ENCODE assay signal across 12 mouse cellular contexts in the genomic region with DNA sequence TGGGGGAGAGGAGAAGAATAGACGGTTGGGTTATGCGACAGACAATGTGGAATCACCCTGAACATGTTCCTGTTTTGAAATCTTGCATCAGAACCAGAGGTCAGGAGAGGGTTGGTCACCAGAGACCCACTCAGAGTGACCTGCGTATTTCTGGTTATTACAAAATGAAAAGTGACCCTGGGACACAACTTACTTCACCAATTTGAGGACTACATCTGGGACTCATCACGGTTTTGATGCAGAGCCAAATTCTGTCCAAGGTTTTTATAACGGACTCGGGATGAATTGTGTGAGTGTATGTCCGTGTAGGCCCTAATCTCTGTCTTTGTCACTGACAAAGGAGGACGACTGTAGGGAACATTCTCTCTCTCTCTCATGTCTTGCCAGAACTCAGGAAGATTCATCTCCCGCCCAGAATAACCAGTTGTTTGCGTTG. TPM values are rescaled to one million over a fixed set of nuclear protein-coding genes. Genes with fewer than 3 reads are reported as not detected.
DNase-seq lines count a peak whose midpoint lies in the region; ATAC-seq and TF ChIP-seq lines count a peak whose summit lies in the region.
"Had no signal": no experiment of that assay in that cellular context is flagged by ENCODE, and none has a peak within 500 bp of the region (broad histone marks: within the 10 kb centered on the region; RNA-seq: fewer than 3 reads in every experiment).

No protein-coding gene starts in this region.

- no peak overlapping the region for H3K27ac ChIP-seq in intestine, embryonic 14.5 days (ENCODE audit: low read depth)
- H3K27ac ChIP-seq in intestine, postnatal 0 days (ENCODE audit: low read depth, low read length) = no peak overlapping the region
- no peak overlapping the region for H3K27ac ChIP-seq in kidney, adult 2 months (ENCODE audit: insufficient read depth, low read depth, low read length)
- H3K27ac ChIP-seq in forebrain, embryonic 10.5 days = no peak overlapping the region
- H3K27ac ChIP-seq: left cerebral cortex, adult 2 months; neural tube, embryonic 12.5 days had no signal

- no peaks in the 10 kb centered on the region for H3K27me3 ChIP-seq in intestine, embryonic 14.5 days (replicated peaks; ENCODE audit: control insufficient read depth, insufficient read depth, low read length)
- no peaks in the 10 kb centered on the region for H3K27me3 ChIP-seq in intestine, postnatal 0 days (replicated peaks; ENCODE audit: control insufficient read depth, insufficient read depth, low read length)
- no peaks in the 10 kb centered on the region for H3K27me3 ChIP-seq in kidney, adult 2 months (replicated peaks; ENCODE audit: control insufficient read depth, insufficient read depth, low read length)
- no peaks in the 10 kb centered on the region for H3K27me3 ChIP-seq in forebrain, embryonic 10.5 days (ENCODE audit: poor library complexity, severe bottlenecking)
- H3K27me3 ChIP-seq: CH12.LX; neural tube, embryonic 12.5 days had no signal

- H3K4me1 ChIP-seq in intestine, embryonic 14.5 days (replicated peaks; ENCODE audit: control insufficient read depth, insufficient read depth, low read length) = peaks cover 16% of the 10 kb centered on the region; the same call in 1 of the 2 replicates
- H3K4me1 ChIP-seq in intestine, postnatal 0 days (replicated peaks; ENCODE audit: control insufficient read depth, insufficient read depth, low read length) = no peaks in the 10 kb centered on the region
- H3K4me1 ChIP-seq in kidney, adult 2 months (ENCODE audit: control insufficient read depth, insufficient read depth, low read length) = no peaks in the 10 kb centered on the region
- H3K4me1 ChIP-seq in forebrain, embryonic 10.5 days = 0 out of 2 replicates have a peak, but pooled peaks cover 9% of the 10 kb centered on the region

- TF ChIP-seq CTCF in intestine, postnatal 0 days (IDR thresholded peaks at IDR 0.05; ENCODE audit: low read depth) = no peak
- TF ChIP-seq CTCF in kidney, adult 2 months (conservative IDR thresholded peaks at IDR 0.05; ENCODE audit: insufficient read depth, insufficient read length, low read depth, low read length) = no peak

- H3K4me2 ChIP-seq in intestine, embryonic 14.5 days (ENCODE audit: low read length) = no peak overlapping the region
- no peak overlapping the region for H3K4me2 ChIP-seq in intestine, postnatal 0 days (replicated peaks; ENCODE audit: low read depth)
- H3K4me2 ChIP-seq: neural tube, embryonic 12.5 days had no signal

- 31% methylated on average over 10 of the region's 10 CpGs for WGBS in intestine, embryonic 14.5 days
- 66% methylated on average over 10 of the region's 10 CpGs for WGBS in intestine, postnatal 0 days
- WGBS in kidney, adult 2 months = 68% methylated on average over 10 of the region's 10 CpGs
- WGBS in forebrain, embryonic 10.5 days = 90% methylated on average over 10 of the region's 10 CpGs

- no peaks in the 10 kb centered on the region for H3K9me3 ChIP-seq in intestine, embryonic 14.5 days (ENCODE audit: control insufficient read depth, low read length)
- no peaks in the 10 kb centered on the region for H3K9me3 ChIP-seq in intestine, postnatal 0 days (ENCODE audit: control insufficient read depth)
- H3K9me3 ChIP-seq in forebrain, embryonic 10.5 days = no peaks in the 10 kb centered on the region
- H3K9me3 ChIP-seq: neural tube, embryonic 12.5 days had no signal

- H3K4me3 ChIP-seq in intestine, embryonic 14.5 days (ENCODE audit: low read depth, low read length) = no peak overlapping the region
- H3K4me3 ChIP-seq in intestine, postnatal 0 days (ENCODE audit: low read depth, low read length) = no peak overlapping the region
- H3K4me3 ChIP-seq in kidney, adult 2 months (ENCODE audit: insufficient read depth, low read depth, low read length) = no peak overlapping the region
- H3K4me3 ChIP-seq in forebrain, embryonic 10.5 days = no peak overlapping the region
- H3K4me3 ChIP-seq: left cerebral cortex, adult 2 months; neural tube, embryonic 12.5 days had no signal

- H3K9ac ChIP-seq in intestine, embryonic 14.5 days (ENCODE audit: low read length) = no peak overlapping the region
- no peak overlapping the region for H3K9ac ChIP-seq in intestine, postnatal 0 days (ENCODE audit: low read depth, low read length)
- H3K9ac ChIP-seq: neural tube, embryonic 12.5 days had no signal

- TF ChIP-seq POLR2A in kidney, adult 2 months (IDR thresholded peaks at IDR 0.05; ENCODE audit: low read depth, low read length) = no peak

- H3K36me3 ChIP-seq in intestine, embryonic 14.5 days (ENCODE audit: control insufficient read depth, insufficient read depth, low read length) = no peaks in the 10 kb centered on the region
- H3K36me3 ChIP-seq in intestine, postnatal 0 days (ENCODE audit: control insufficient read depth, insufficient read depth) = no peaks in the 10 kb centered on the region
- H3K36me3 ChIP-seq in kidney, adult 2 months (ENCODE audit: control insufficient read depth, insufficient read depth, low read length) = no peaks in the 10 kb centered on the region
- no peaks in the 10 kb centered on the region for H3K36me3 ChIP-seq in forebrain, embryonic 10.5 days (replicated peaks)
- H3K36me3 ChIP-seq: neural tube, embryonic 12.5 days had no signal

- DNase-seq in intestine, embryonic 14.5 days (ENCODE audit: low spot score) = peak; percentile 82
- peak; percentile 69 for DNase-seq in adrenal gland, adult 2 months
- DNase-seq in kidney, adult 2 months = peak; percentile 60
- peak; percentile 8 for DNase-seq in lung, postnatal 25 days (ENCODE audit: low spot score)
- DNase-seq in spleen, postnatal 36 days (ENCODE audit: low spot score in 2 of 2) = no peak
- DNase-seq in forebrain, embryonic 10.5 days (ENCODE audit: extremely low spot score, low spot score) = no peak
- DNase-seq: cerebellum, adult 11-12 months had no signal

- ATAC-seq in intestine, embryonic 14.5 days (replicated peaks; ENCODE audit: low FRiP score, low TSS enrichment, low read depth) = peak; percentile 59; the same call in 1 of the 2 replicates
- no peak for ATAC-seq in intestine, postnatal 0 days
- ATAC-seq in megakaryocyte progenitor cell, adult 5-6 weeks (replicated peaks; ENCODE audit: poor library complexity) = no peak

RNA-seq across cellular contexts. Expression of a gene that starts 16.1 kb away (rescaled TPM):
- polyA plus RNA-seq in intestine, embryonic 14.5 days (2014; fragmentation: Nextera tagmentation; extraction: Ambion mirVana) = 27.6 and 28.7 TPM in 2 replicates
- 7.1 and 7.7 TPM in 2 replicates for polyA plus RNA-seq in intestine, postnatal 0 days (2015; fragmentation: Nextera tagmentation; extraction: Ambion mirVana)
- total RNA-seq in adrenal gland, adult 2 months (2021) = 10 to 100 TPM; 13.9 to 15.1 TPM
- 9.9 and 11.8 TPM in 2 replicates for polyA plus RNA-seq in adrenal gland, adult 2 months (2012; rRNA removed)
- 5.7 and 6.7 TPM in 2 replicates for polyA plus RNA-seq in kidney, adult 2 months (2012; rRNA removed)
- total RNA-seq in megakaryocyte progenitor cell, adult 5-6 weeks (2015) = 11.7 and 15.3 TPM in 2 replicates
- total RNA-seq in megakaryocyte progenitor cell, adult 5-6 weeks (2017) = 13.1 and 20.9 TPM in 2 replicates
- 23.4 and 25.0 TPM in 2 replicates for polyA plus RNA-seq in forebrain, embryonic 10.5 days (2016; fragmentation: Nextera tagmentation; extraction: Ambion mirVana)

Comparison
In these comparisons a context has a peak if more than half of its experiments do, and no peak if none do; other contexts are left out.
1. DNase-seq: peak in intestine, embryonic 14.5 days (single experiment), adrenal gland, adult 2 months (single experiment), kidney, adult 2 months (single experiment) and lung, postnatal 25 days (single experiment); none in spleen, postnatal 36 days (0 of 2) and forebrain, embryonic 10.5 days (single experiment).